Mouse (Mus musculus): Measurements from ENCODE around the gene Hsd11b1. TPM values are rescaled to one million over a fixed set of nuclear protein-coding genes. Genes with fewer than 3 reads are reported as not detected.

Hsd11b1 gene
- 45.3 TPM for polyA plus RNA-seq (2015; fragmentation: Illumina TruSeq; extraction: RNeasy Lipid Tissue Mini Kit (QIAGEN cat#74804); ENCODE audit: low read depth, low replicate concordance)

GRCm38 (mm10) chr1:193263955-193264598, at the start of gene Hsd11b1:
Gene Hsd11b1, minus strand, starts transcription at chr1:193264075.

GRCm38 (mm10) chr1:193272916-193273601, 9.2 kb upstream of the Hsd11b1 start, which contains the start of gene G0s2:
Gene G0s2, minus strand, starts transcription at chr1:193273217.

GRCm38 (mm10) chr1:193207503-193207902, 56.4 kb downstream of the Hsd11b1 start, which contains the start of gene Lamb3:
Gene Lamb3, plus strand, starts transcription at chr1:193207699.

GRCm38 (mm10) chr1:193201383-193201778, 62.5 kb downstream of the Hsd11b1 start, which contains the start of gene Traf3ip3:
Gene Traf3ip3, minus strand, starts transcription at chr1:193201703.

Other genes starting within 250 kb of the Hsd11b1 start
- gene Syt14, start 228.3 kb downstream of the Hsd11b1 start, polyA plus RNA-seq (2015; fragmentation: Illumina TruSeq; extraction: RNeasy Lipid Tissue Mini Kit (QIAGEN cat#74804); ENCODE audit: low read depth, low replicate concordance): 9.6 TPM
- gene Diexf, start 133.8 kb downstream of the Hsd11b1 start, polyA plus RNA-seq (2015; fragmentation: Illumina TruSeq; extraction: RNeasy Lipid Tissue Mini Kit (QIAGEN cat#74804); ENCODE audit: low read depth, low replicate concordance): 13.4 TPM
- gene Irf6, start 111.0 kb downstream of the Hsd11b1 start, polyA plus RNA-seq (2015; fragmentation: Illumina TruSeq; extraction: RNeasy Lipid Tissue Mini Kit (QIAGEN cat#74804); ENCODE audit: low read depth, low replicate concordance): 0.45 TPM
- gene A130010J15Rik, start 96.0 kb downstream of the Hsd11b1 start, polyA plus RNA-seq (2015; fragmentation: Illumina TruSeq; extraction: RNeasy Lipid Tissue Mini Kit (QIAGEN cat#74804); ENCODE audit: low read depth, low replicate concordance): 6.0 TPM
- 0.95 TPM for gene Traf3ip3, start 62.4 kb downstream of the Hsd11b1 start, polyA plus RNA-seq (2015; fragmentation: Illumina TruSeq; extraction: RNeasy Lipid Tissue Mini Kit (QIAGEN cat#74804); ENCODE audit: low read depth, low replicate concordance)
- gene Lamb3, start 56.4 kb downstream of the Hsd11b1 start, polyA plus RNA-seq (2015; fragmentation: Illumina TruSeq; extraction: RNeasy Lipid Tissue Mini Kit (QIAGEN cat#74804); ENCODE audit: low read depth, low replicate concordance): 0.77 TPM
- gene G0s2, start 9.1 kb upstream of the Hsd11b1 start, polyA plus RNA-seq (2015; fragmentation: Illumina TruSeq; extraction: RNeasy Lipid Tissue Mini Kit (QIAGEN cat#74804); ENCODE audit: low read depth, low replicate concordance): 14.8 TPM
- gene Camk1g, start 106.2 kb upstream of the Hsd11b1 start, polyA plus RNA-seq (2015; fragmentation: Illumina TruSeq; extraction: RNeasy Lipid Tissue Mini Kit (QIAGEN cat#74804); ENCODE audit: low read depth, low replicate concordance): 32.2 TPM

Measured in brain, adult 10 weeks (tissue).